Mouse (Mus musculus) forebrain, embryonic 11.5 days (tissue): ENCODE measurements around the gene Ccdc36. TPM values are rescaled to one million over a fixed set of nuclear protein-coding genes. Genes with fewer than 3 reads are reported as not detected.

Source experiments
- ATAC-seq: fragments of 200-750 bp; cut with Nextera tagmentation; replicated peaks from 2 replicates; pipeline ENCODE4 v1.8.0; 2017; ENCODE audit warnings: moderate TSS enrichment; ENCODE audit not compliant: low FRiP score
- DNase-seq: peaks from one replicate; pipeline ENCODE4 v3.0.0-alpha.2; 2017; ENCODE audit warnings: low spot score
- H3K27ac ChIP-seq: fragments of 300-500 bp; sonication (generic); 2 replicates; pipeline ENCODE4 v1.5.1; 2014; ENCODE audit warnings: low read depth, low read length
- H3K27me3 ChIP-seq: fragments of 300-500 bp; sonication (generic); 2 replicates; pipeline ENCODE4 v1.6.1; 2014; ENCODE audit warnings: mild to moderate bottlenecking, low read length, mixed read lengths; ENCODE audit not compliant: control insufficient read depth, insufficient read depth
- H3K36me3 ChIP-seq: fragments of 300-500 bp; sonication (generic); 2 replicates; pipeline ENCODE4 v1.6.1; 2014; ENCODE audit warnings: mild to moderate bottlenecking, low read length, moderate library complexity, mixed read lengths; ENCODE audit not compliant: control insufficient read depth, insufficient read depth
- H3K4me1 ChIP-seq: fragments of 300-500 bp; sonication (generic); replicated peaks from 2 replicates; pipeline ENCODE4 v1.6.1; 2014; ENCODE audit warnings: low read length, mixed read lengths; ENCODE audit not compliant: control insufficient read depth, insufficient read depth
- H3K4me2 ChIP-seq: fragments of 300-500 bp; sonication (generic); 2 replicates; pipeline ENCODE4 v1.6.1; 2014; ENCODE audit warnings: low read depth, mild to moderate bottlenecking, low read length, moderate library complexity, mixed read lengths; ENCODE audit not compliant: severe bottlenecking
- H3K4me3 ChIP-seq: fragments of 300-500 bp; sonication (generic); 2 replicates; pipeline ENCODE4 v1.5.1; 2014; ENCODE audit warnings: low read depth, low read length
- H3K9ac ChIP-seq: fragments of 300-500 bp; sonication (generic); 2 replicates; pipeline ENCODE4 v1.6.1; 2014; ENCODE audit warnings: low read length
- H3K9me3 ChIP-seq: fragments of 300-500 bp; sonication (generic); 2 replicates; pipeline ENCODE4 v1.6.1; 2016; ENCODE audit warnings: low read length, mixed read lengths; ENCODE audit not compliant: control insufficient read depth
- WGBS: fragments of 180-500 bp; shearing (Covaris S2); extraction: QIAGEN DNeasy Blood & Tissue Kit; methylation state at CpG from one replicate; pipeline ENCODE4 v1.1.7; 2014; 5-methylcytosine and 5-hydroxymethylcytosine counted together
- polyA plus RNA-seq: library from polyadenylated mRNA; unstranded; fragments of >200 nt; fragmentation: Nextera tagmentation; extraction: Ambion mirVana; gene quantifications from 2 replicates; pipeline ENCODE4 v1.2.1, GENCODE M21; 2014

The Ccdc36 gene
- polyA plus RNA-seq, 1 experiment from 2014 or later = 0.69 TPM

DNA sequence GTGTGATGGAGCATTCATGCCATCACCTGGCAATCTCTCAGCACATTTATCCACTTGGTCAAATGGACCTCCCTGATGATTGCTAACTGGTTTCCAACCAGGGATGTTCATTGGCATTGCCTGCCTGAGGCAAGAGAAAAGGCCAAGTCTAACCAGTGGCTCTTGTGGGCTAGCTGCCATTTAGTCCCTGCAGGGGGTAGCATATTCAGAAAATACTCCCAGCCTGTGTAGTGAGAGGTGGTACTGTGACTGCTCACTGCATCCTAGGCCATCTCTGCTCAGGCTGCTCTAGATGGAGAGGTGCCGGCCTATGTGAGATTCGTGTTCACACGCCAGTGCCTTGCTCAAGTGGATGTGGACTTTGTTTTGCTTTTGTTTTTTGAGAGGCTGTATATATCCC lies 30.0 kb downstream of the Ccdc36 start:
- H3K36me3 ChIP-seq = no peaks in the 10 kb centered on the region
- no peaks in the 10 kb centered on the region for H3K27me3 ChIP-seq
- H3K4me3 ChIP-seq = no peak overlapping the region
- H3K9ac ChIP-seq = no peak overlapping the region
- no peak for DNase-seq
- ATAC-seq = no peak
- H3K4me2 ChIP-seq = no peak overlapping the region
- H3K4me1 ChIP-seq = no peaks in the 10 kb centered on the region
- WGBS = 94% methylated on average over 3 of the region's 3 CpGs
- no peak overlapping the region for H3K27ac ChIP-seq
- H3K9me3 ChIP-seq = no peaks in the 10 kb centered on the region

DNA sequence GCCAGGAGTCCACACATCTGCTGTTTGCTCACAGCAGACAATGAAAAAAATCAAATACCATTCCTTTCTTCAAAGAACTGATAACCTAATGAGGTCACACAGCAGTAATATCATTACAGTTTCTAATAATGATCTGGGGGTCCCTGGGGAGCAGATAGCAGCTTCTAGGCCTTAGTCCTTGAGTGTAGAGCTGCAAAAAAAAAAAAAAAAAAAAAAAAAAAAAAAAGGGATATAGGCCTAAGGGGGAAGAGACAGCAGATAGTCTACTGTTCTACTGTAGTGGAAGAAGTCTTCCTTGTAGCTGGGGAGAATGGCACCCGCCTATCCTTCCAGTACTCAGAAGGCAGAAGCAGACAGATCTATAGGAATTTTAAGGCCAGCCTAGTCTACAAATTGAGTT lies 32.9 kb downstream of the Ccdc36 start:
- no peaks in the 10 kb centered on the region for H3K27me3 ChIP-seq
- ATAC-seq (no peak), DNase-seq (no peak)
- H3K27ac ChIP-seq = no peak overlapping the region
- H3K9ac ChIP-seq = no peak overlapping the region
- H3K36me3 ChIP-seq = peaks cover 5% of the 10 kb centered on the region; the same call in 1 of the 2 replicates
- WGBS = 96% methylated on average over 1 of the region's 1 CpGs
- H3K4me1 ChIP-seq = no peaks in the 10 kb centered on the region
- H3K4me2 ChIP-seq = no peak overlapping the region
- H3K9me3 ChIP-seq = no peaks in the 10 kb centered on the region
- H3K4me3 ChIP-seq = no peak overlapping the region

DNA sequence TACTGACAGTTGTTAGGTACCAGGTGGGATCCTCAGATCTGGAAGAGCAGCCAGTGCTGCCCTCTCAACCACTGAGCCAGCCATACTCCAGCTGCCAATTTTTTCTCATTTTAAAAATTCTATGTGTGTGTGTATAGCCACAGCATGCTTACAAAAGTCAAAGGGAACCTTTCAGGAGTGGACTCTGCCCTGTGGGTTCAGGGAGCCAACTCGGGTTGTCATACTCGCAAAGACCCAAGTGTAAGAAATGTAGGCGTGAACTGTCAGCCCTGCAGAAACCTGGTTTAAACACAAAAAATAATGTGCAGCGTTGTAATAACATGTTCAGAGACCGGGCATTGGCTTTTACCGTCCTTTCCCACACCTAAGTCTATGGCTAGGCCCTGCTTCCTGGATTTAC lies 34.1 kb downstream of the Ccdc36 start:
- H3K9me3 ChIP-seq = no peaks in the 10 kb centered on the region
- H3K27ac ChIP-seq = no peak overlapping the region
- H3K4me1 ChIP-seq = no peaks in the 10 kb centered on the region
- no peak overlapping the region for H3K4me2 ChIP-seq
- 94% methylated on average over 6 of the region's 6 CpGs for WGBS
- H3K4me3 ChIP-seq = no peak overlapping the region
- no peak overlapping the region for H3K9ac ChIP-seq
- peaks cover 5% of the 10 kb centered on the region; the same call in 1 of the 2 replicates for H3K36me3 ChIP-seq
- no peaks in the 10 kb centered on the region for H3K27me3 ChIP-seq
- ATAC-seq (no peak), DNase-seq (peak; percentile 31)

DNA sequence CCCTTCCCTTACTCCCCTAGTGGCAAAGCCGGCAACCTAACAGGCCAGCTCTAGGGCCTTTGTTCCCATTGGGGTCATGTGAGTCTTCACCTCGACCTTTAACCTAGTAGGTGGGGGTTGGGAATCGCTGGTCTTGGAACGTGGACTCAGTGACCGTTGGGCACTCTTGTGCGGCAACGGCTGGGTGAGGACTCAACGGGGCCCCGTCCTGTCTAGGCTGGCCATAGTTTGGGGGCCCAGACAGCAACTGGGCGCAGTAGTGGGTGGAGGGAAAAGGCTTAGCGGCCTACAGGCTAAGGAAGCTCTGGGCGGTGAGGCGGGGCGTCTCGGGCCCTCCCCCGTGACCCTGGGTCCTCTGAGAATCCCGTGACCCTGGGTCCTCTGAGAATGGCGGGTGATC lies 35.6 kb downstream of the Ccdc36 start, which contains the start of gene 1700102P08Rik:
TSS of gene 1700102P08Rik (plus strand) at position 130 of the 400 bp plus-strand sequence.
- H3K4me3 ChIP-seq = no peak within 1 kb of the TSS
- DNase-seq = peak; percentile 47
- H3K9ac ChIP-seq = no peak within 1 kb of the TSS
- H3K36me3 ChIP-seq = peaks cover 5% of the 10 kb centered on the region; the same call in 1 of the 2 replicates
- ATAC-seq = no peak
- no peaks in the 10 kb centered on the region for H3K27me3 ChIP-seq
- H3K4me2 ChIP-seq = no peak within 1 kb of the TSS
- WGBS = 47% methylated on average over 18 of the region's 18 CpGs
- H3K4me1 ChIP-seq = no peaks in the 10 kb centered on the region
- H3K27ac ChIP-seq = no peak within 1 kb of the TSS
- no peaks in the 10 kb centered on the region for H3K9me3 ChIP-seq

DNA sequence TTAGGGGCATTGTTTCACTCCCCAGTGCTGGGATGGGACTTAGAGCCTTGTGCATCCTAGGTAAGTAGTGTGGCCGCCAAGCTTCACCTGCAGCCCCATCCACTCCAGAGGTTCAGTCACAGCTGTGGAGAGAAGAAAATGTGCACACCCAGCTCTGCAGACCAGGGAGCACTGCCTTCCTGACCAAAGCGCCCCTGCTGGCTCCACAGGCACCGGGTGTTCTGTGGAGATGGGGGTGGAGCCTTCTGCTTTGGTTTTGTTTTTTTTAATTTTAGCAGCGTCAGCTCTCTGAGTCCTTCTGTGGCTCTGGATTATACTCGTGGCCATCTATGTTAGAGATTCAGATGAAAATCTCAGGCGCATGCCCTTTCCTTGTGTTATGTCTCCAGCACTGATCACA lies 39.1 kb downstream of the Ccdc36 start:
- H3K4me2 ChIP-seq = no peak overlapping the region
- ATAC-seq = no peak
- H3K36me3 ChIP-seq = peaks cover 14% of the 10 kb centered on the region; the same call in 1 of the 2 replicates
- DNase-seq = no peak
- H3K9ac ChIP-seq = no peak overlapping the region
- no peaks in the 10 kb centered on the region for H3K4me1 ChIP-seq
- no peak overlapping the region for H3K27ac ChIP-seq
- H3K9me3 ChIP-seq = no peaks in the 10 kb centered on the region
- 85% methylated on average over 6 of the region's 6 CpGs for WGBS
- H3K4me3 ChIP-seq = no peak overlapping the region
- H3K27me3 ChIP-seq = no peaks in the 10 kb centered on the region

DNA sequence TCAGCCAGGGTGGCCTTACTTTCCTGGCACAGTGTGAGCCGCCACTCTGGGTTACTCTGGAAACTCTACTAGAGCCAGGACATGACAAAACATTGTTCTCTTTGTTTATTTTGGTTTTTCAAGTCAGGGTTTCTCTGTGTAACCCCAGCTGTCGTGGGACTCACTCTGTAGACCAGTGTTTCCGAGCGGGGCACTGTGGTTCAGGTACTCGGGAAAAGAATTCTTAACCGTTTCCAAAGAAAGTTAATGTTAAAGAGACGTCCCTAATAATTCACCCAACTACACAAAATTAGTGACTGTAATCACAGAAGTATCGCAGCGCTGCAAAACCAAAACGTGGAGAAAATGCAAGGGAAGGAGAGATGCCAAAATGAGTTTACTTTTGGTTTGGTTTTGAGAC lies 39.7 kb downstream of the Ccdc36 start:
- no peak overlapping the region for H3K9ac ChIP-seq
- DNase-seq (no peak), ATAC-seq (no peak)
- 91% methylated on average over 10 of the region's 10 CpGs for WGBS
- H3K27me3 ChIP-seq = no peaks in the 10 kb centered on the region
- H3K27ac ChIP-seq = no peak overlapping the region; the same call in 1 of the 2 replicates
- H3K9me3 ChIP-seq = no peaks in the 10 kb centered on the region
- no peaks in the 10 kb centered on the region for H3K4me1 ChIP-seq
- H3K4me3 ChIP-seq = no peak overlapping the region
- no peak overlapping the region for H3K4me2 ChIP-seq
- peaks cover 17% of the 10 kb centered on the region; the same call in 1 of the 2 replicates for H3K36me3 ChIP-seq

DNA sequence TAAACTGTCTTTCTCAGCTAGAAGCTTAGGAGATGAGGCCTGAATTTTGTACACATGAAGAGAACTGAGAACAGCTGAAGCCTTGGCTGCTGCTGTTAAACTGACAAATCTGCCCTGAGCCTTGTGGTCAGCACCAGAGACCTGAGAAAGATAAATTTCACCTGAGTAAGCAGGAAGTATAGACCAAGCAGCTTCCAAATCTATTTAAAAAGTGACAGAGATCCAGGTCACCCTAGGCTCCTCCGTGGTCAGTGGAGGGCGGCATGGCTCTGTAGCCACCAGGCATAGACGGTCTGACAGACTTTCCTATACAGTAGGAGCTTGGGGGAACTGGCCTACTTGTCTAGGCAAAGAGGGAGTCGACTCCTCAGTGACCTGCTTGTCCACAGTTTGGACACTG lies 41.5 kb downstream of the Ccdc36 start:
- H3K36me3 ChIP-seq = peaks cover 21% of the 10 kb centered on the region; the same call in 1 of the 2 replicates

DNA sequence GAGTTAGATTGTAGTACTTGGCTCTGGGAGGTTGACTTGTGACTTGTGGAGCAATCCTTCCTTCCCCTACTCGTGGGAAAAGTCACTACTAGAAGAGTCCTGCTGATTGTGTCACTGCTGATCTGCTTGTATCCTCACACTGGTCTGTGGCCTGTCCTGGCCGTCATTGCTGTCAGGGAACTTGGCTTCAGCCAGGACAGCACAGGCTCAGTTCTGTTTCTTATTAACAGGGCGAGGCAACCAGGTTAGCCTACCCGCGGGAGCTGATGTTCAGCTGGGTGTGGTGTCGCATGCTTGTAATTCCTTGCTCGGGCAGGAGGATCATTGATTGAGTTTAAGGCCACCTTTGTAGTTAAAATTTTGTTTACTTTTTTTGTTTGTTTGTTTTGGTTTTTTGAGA lies 43.3 kb downstream of the Ccdc36 start:
- no peak for ATAC-seq
- H3K27ac ChIP-seq = no peak overlapping the region

More for the DNA sequence above, 41.5 kb downstream of the Ccdc36 start:
- ATAC-seq (no peak), DNase-seq (no peak)
- H3K27me3 ChIP-seq = no peaks in the 10 kb centered on the region
- H3K9me3 ChIP-seq = no peaks in the 10 kb centered on the region
- no peak overlapping the region for H3K9ac ChIP-seq
- H3K4me2 ChIP-seq = no peak overlapping the region
- H3K27ac ChIP-seq = no peak overlapping the region
- 91% methylated on average over 4 of the region's 4 CpGs for WGBS
- H3K4me1 ChIP-seq = no peaks in the 10 kb centered on the region
- no peak overlapping the region for H3K4me3 ChIP-seq

DNA sequence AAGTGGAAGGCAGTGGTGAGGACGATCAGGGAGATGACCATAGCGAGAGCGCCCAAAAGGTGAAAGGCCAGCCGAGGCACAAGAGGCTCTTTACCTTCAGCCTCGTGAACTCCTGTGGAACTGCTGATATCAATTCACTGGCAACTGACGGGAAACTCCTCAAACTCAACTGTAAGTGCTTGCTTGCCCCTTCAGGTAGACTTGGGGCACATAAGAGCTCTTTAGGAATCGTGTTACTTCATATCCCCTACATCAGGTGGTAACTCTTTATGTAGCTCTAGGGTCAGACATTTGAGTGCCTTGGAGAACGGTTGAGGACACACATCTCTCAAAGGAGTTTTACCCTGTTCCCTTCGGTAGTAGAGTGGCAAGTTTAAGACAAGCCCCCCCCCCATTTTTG lies 46.9 kb downstream of the Ccdc36 start:
- Histone ChIP-seq H3K4me3 (no peak overlapping the region), H3K4me2 (no peak overlapping the region), H3K9ac (no peak overlapping the region), H3K27me3 (no peaks in the 10 kb centered on the region), H3K27ac (no peak overlapping the region), H3K9me3 (no peaks in the 10 kb centered on the region), H3K4me1 (no peaks in the 10 kb centered on the region), H3K36me3 (peaks cover 22% of the 10 kb centered on the region; the same call in 1 of the 2 replicates)
- WGBS = 95% methylated on average over 9 of the region's 9 CpGs
- no peak for DNase-seq
- ATAC-seq = no peak

More for the DNA sequence above, 43.3 kb downstream of the Ccdc36 start:
- 80% methylated on average over 7 of the region's 7 CpGs for WGBS
- peaks cover 22% of the 10 kb centered on the region; the same call in 1 of the 2 replicates for H3K36me3 ChIP-seq
- no peaks in the 10 kb centered on the region for H3K4me1 ChIP-seq
- no peaks in the 10 kb centered on the region for H3K27me3 ChIP-seq
- no peak overlapping the region for H3K9ac ChIP-seq
- no peak overlapping the region for H3K4me3 ChIP-seq
- no peak overlapping the region for H3K4me2 ChIP-seq
- H3K9me3 ChIP-seq = no peaks in the 10 kb centered on the region
- no peak for DNase-seq
